Mouse (Mus musculus): ENCODE results near the gene A430033K04Rik.

Gene A430033K04Rik

GRCm38 (mm10) chr5:138622645-138623477 is at the start of gene A430033K04Rik:
Gene A430033K04Rik, plus strand, starts transcription at chr5:138622859.
- peak; percentile 86 for DNase-seq (ENCODE audit: low read depth, low spot score)

GRCm38 (mm10) chr5:138587396-138587795 is 35.3 kb upstream of the A430033K04Rik start:
- DNase-seq (ENCODE audit: low read depth, low spot score), result no peak

DNA sequence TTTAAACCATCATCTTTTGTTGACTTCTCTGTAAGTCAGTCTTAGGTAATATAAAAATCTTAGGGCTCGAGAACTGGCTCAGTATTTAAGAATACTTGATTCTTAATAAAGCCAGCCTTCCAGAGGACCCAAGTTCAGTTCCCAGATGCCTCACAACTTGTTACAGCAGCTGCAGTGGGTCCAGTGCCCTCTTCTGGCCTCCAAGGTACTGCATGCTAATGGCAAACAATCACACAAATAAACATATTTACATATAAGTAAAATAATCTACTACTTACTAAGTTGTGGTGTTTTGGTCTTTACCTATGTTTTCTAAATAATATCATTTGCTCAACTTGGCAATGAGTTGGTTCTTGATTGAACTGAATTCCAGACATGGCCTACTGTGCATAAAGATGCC is 4.3 kb upstream of the A430033K04Rik start:
- DNase-seq (ENCODE audit: low read depth, low spot score), result no peak

- peak; percentile 93 for DNase-seq (ENCODE audit: low read depth, low spot score)
Observed at GRCm38 (mm10) chr5:138619211-138620128, 3.2 kb upstream of the A430033K04Rik start, which contains the start of gene Zfp68. Gene Zfp68, minus strand, starts transcription at chr5:138619761.

DNA sequence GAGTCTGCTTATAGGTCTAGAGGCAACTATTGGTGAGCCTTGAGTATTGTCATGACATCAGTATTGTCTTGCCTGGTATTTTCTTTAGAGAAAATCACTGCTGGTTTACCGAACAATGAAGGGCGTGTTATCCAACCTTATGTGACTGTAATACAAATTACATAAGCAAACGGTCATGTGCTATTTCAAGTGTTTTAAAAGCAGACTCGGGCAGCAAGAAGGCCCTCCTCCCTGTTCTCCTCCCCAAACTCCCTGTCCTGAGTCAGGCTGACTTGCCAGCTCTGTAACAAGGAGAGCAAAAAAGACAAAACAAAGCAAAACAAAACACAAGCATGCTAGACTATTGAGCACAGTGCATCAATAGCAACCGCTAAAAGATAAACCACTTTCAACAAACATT is 1.8 kb upstream of the A430033K04Rik start:
- DNase-seq (ENCODE audit: low read depth, low spot score), result no peak

- no peak for DNase-seq (ENCODE audit: low read depth, low spot score)
Observed at GRCm38 (mm10) chr5:138623478-138623875, 818 bp downstream of the A430033K04Rik start.

GRCm38 (mm10) chr5:138636486-138636885 is 13.8 kb downstream of the A430033K04Rik start:
- no peak for DNase-seq (ENCODE audit: low read depth, low spot score)

DNA sequence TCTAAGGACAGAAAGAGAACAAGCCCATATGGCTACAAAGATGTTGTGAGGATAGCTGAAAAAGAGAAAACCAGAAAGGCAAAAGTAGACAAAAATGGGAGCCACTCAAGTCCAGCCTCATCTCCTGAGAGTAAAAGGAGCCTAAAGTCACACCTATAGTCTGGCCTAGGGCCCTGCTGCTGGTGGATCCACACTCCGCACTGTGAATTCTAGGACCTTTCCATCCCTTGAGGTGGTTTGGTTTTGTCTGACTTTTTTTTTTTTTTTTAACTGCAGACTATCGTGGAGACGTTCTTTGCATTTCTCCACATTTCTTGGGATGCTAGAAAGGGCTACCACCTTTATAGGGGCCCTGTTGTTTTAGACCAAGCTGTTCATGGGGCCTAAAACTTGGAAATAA is 18.4 kb downstream of the A430033K04Rik start:
- no peak for DNase-seq (ENCODE audit: low read depth, low spot score)

- no peak for DNase-seq (ENCODE audit: low read depth, low spot score)
Observed at GRCm38 (mm10) chr5:138641761-138642160, 19.1 kb downstream of the A430033K04Rik start.

DNA sequence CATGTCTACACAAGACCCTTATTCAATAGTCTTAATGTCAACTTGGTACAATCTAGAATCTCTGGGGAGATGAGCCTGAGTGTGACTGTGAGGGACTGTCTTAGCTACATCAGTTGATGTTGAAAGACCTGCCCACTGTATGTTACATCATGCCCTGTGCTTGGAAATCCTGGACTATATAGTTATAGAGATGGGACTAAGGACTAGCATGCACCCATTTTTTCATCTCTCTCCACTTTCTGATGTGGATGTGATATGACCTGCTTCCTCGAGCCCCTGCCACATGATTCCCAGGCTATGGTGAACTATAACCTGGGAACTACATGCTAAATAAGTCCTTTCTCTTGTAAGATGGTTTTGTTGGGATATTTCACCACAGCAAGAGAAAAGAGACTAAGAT is 30.3 kb downstream of the A430033K04Rik start:
- DNase-seq (ENCODE audit: low read depth, low spot score), result no peak

DNA sequence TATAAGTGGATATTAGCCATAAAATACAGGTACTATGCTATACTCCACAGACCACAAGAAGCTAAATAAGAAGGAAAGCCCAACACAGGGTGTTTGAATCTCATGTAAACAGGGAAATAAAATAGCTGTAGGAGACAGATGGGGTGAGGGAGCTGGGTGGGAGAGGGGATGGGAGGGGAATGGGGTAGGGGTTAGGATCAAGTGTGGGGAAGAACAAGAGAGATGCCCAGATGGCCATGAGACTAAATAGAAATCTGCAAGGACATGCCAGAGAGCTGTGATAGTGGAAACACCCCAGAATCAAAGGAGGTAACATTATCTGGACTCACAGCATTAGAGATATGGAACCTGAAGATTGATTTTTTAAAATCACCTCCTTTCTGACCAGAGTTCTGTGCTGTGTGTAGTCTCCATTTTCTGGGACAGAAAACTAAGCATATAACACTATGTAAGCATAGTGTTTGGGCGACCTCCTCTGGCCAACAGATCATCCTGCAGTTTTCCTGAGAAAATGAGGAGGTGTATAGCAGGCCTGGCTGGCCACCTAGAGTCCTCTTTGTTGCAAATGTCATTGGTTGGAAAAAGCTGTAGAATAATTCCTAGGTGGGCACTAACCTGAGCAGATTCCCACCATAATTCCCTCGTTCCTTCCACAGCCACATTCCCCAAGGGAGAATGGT is 34.0 kb downstream of the A430033K04Rik start:
- no peak for DNase-seq (ENCODE audit: low read depth, low spot score)

DNA sequence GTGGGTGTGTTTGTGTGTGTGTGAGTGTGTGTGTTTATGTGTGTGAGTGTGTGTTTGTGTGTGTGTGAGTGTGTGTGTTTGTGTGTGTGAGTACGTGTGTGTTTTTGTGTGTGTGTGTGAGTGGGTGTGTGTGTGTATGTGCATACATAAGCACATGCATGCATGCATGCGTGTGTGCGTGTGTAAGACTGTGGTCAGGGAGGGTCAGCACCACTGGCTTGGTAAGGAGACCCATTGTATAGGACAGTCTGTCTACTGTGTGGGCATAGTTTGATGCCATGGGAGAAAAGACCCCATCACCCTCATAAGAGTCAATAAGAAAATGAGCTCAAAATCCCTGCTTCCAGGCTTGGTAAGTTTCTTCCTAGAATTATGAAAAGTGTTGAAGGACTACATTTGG is 34.7 kb downstream of the A430033K04Rik start:
- DNase-seq (ENCODE audit: low read depth, low spot score), result no peak

GRCm38 (mm10) chr5:138657854-138658253 is 35.2 kb downstream of the A430033K04Rik start:
- peak; percentile 33 for DNase-seq (ENCODE audit: low read depth, low spot score)

- DNase-seq (ENCODE audit: low read depth, low spot score), result peak; percentile 61
Observed at GRCm38 (mm10) chr5:138658922-138659321, 36.3 kb downstream of the A430033K04Rik start.

DNA sequence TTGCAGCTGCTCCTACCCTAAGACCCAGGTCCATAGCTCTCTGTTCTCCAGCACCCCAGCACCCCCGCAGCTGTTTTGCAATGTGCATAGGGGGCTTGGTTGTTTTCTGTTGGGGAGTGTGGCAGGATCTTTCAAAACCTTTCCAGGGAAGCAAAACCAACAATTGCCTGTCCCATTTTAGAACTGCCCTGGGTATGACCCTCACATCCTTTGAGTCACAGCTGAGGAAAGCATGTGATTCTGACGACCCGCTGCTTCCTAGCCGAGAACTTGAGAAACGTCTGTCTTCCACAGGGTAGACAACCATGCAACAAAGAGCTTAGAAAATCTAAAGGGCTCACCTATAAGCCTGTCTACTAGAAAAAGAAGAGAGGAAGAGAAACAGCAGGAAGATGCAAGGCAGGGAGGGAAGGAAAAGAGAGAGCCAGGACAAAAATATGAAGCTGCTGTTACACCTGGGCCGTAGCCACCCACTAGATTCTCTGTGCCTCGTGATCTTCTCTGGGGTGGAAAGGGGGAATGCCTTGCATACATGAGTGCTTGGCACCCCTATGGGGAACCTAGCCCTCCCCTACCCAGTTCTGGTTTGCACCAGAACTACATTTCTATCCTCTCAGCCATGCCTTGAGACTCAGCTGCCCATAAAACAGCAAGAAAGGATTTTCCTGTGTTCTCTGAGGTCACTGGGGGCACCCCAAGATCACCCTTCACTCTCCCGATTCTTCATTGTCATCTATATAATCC is 60.5 kb downstream of the A430033K04Rik start:
- DNase-seq (ENCODE audit: low read depth, low spot score), result no peak

DNA sequence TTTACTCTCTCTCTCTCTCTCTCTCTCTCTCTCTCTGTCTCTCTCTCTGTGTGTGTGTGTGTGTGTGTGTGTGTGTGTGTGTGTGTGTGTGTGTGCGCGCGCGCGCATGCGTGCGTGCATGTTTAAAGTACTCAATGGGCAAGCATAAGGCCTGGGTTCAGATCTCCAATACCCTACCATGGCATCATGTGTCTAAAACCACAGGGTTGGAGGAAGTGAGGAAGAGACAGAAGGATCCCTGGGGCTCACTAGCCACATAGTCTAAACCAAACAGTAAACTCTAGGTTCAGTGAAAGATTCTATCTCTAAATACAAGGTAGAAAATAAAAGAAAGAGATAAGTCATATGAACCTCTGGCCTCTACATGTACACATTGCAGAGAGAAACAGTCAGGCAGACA is 61.2 kb downstream of the A430033K04Rik start:
- DNase-seq (ENCODE audit: low read depth, low spot score), result no peak

DNA sequence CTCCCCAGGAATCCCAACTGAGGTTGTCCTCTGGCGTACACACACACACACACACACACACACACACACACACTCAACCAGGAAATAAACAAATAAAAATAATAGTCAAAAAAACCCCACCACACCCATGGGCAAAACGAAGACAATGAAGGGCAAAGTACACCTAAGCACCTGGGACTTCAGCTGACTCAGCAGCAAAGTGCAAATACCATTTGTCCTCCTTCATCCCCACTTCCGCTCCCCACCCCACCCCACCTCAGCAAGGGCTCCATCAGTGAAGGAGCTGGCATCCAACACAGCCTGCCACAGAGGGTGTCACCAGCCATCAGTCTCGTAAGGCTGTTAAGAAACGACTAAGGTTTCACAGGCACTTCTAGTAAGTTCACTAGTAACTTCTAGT is 64.8 kb downstream of the A430033K04Rik start:
- DNase-seq (ENCODE audit: low read depth, low spot score), result no peak

GRCm38 (mm10) chr5:138689254-138689653 is 66.6 kb downstream of the A430033K04Rik start:
- DNase-seq (ENCODE audit: low read depth, low spot score), result no peak

DNA sequence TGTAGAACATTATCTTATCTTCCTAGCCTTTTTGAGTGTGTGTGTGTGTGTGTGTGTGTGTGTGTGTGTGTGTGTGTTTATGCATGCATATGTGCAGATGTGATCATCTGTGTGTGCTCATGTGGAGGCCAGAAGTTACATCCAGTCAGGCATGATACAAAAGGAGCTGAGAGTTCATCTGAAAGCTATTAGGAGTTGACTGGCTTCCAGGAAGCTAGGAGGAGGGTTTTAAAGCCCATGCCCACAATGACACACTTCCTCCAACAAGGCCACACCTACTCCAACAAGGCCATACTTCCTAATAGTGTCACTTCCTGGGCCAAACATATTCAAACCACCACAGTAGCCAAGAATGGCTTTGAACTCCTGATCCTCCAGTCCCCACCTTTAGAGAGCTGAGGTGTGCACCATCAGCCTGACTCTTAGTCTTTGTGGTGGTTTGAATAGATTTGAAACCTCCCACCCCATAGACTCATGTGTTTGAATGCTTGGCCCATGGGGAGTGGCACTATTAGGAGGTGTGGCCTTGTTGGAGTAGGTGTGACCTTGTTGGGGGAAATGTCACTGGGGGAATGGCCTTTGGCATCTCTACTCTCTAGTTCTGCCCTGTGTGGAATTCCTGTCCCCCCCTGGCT is 70.4 kb downstream of the A430033K04Rik start:
- no peak for DNase-seq (ENCODE audit: low read depth, low spot score)

DNA sequence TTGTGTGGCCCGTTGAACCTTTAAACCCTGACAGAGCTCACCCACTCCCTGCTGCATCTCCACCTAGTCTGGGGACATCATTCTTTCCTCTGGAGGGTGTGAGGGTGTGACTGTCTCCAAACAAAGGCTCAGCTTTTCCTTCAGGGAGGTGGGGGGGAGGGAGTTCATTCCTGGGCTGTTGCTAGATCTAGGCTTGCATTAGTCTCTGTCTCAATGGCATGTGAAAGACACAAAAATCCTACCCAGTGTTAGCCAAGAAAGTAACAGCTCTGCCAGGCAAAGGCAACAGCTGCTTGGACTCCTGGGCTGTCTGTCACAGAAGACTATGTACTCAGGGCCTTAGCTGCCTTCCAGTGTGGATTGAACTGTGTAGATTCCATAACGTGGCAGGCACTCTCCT is 71.4 kb downstream of the A430033K04Rik start:
- DNase-seq (ENCODE audit: low read depth, low spot score), result no peak

Data from retina, adult 2 months (tissue).